Mouse (Mus musculus): ENCODE results near the gene Hmga2. TPM values are rescaled to one million over a fixed set of nuclear protein-coding genes. Genes with fewer than 3 reads are reported as not detected.

Gene Hmga2
- polyA plus RNA-seq, 1 experiment from 2014 or later: 2.2 TPM

DNA sequence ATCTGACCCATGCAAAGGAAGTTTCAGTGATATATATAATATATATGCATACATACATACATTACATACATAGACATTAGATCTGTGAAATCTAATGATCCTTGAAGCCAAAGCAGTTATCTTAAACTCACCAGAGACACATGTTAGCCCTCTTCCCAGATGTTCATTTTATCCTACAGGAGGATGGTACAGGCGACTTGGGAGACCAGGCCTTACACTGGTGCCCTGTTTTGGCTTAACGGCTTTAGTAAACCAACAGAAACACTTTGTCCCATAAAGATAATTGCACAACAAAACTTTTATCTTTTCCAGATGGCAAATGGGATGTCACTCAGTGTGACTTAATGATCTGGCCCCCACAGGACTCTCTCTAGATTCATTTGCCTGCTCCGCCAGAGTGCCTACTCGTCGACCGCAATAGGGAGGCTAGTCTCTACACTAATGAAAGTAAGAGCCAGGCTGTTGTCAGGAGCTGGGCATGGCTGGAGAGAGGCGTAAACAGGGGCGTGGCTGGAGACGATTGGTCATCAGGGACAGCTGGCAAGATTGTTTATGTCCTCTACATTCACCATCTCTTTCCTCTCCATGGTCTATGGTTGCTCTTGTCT is 31.7 kb downstream of the Hmga2 start:
- Histone ChIP-seq H3K9ac (replicated peaks; ENCODE audit: low read depth) (no peak overlapping the region), H3K4me2 (replicated peaks; ENCODE audit: low read depth, low read length) (no peak overlapping the region), H3K27ac (ENCODE audit: low read length) (no peak overlapping the region), H3K36me3 (ENCODE audit: insufficient read depth, low read length) (no peaks in the 10 kb centered on the region), H3K27me3 (replicated peaks; ENCODE audit: insufficient read depth, low read length) (no peaks in the 10 kb centered on the region), H3K4me3 (ENCODE audit: low read depth, low read length) (no peak overlapping the region), H3K9me3 (ENCODE audit: low read length) (no peaks in the 10 kb centered on the region), H3K4me1 (ENCODE audit: insufficient read depth, low read depth, low read length) (no peaks in the 10 kb centered on the region)
- TF ChIP-seq EP300 (IDR thresholded peaks at IDR 0.05) (no peak), CTCF (IDR thresholded peaks at IDR 0.05) (no peak)
- 83% methylated on average over 9 of the region's 9 CpGs for WGBS
- no peak for DNase-seq (ENCODE audit: low spot score)
- no peak for ATAC-seq

DNA sequence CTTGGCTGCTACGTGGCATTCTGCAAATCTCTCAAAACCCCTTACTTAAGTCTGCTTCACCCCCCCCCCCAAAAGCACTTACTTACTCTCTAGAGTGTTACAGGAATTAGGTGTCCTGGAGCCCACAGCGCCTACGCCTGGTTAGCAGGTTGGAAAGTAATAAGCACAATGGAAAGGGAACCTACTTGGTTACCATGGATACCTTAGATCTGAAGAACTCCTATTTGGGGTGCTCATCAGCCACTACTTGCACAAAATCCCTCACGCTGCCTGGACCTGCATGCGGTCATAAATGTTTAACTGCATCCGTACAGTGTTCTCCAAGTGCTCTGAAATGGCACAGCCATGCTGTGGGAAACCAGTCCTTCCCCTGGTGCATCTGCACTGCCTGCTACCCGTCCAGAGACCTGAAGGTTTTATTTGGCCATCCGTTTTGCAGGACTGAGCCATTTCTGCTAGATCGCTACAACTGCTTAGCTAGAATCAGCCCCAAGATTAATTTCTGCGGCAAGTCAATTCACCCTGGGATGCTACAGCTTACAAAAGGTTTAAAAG is 32.4 kb downstream of the Hmga2 start:
- Histone ChIP-seq H3K9me3 (ENCODE audit: low read length) (no peaks in the 10 kb centered on the region), H3K27ac (ENCODE audit: low read length) (no peak overlapping the region), H3K4me3 (ENCODE audit: low read depth, low read length) (no peak overlapping the region), H3K27me3 (replicated peaks; ENCODE audit: insufficient read depth, low read length) (no peaks in the 10 kb centered on the region), H3K36me3 (ENCODE audit: insufficient read depth, low read length) (no peaks in the 10 kb centered on the region), H3K9ac (replicated peaks; ENCODE audit: low read depth) (no peak overlapping the region), H3K4me2 (replicated peaks; ENCODE audit: low read depth, low read length) (no peak overlapping the region), H3K4me1 (ENCODE audit: insufficient read depth, low read depth, low read length) (no peaks in the 10 kb centered on the region)
- TF ChIP-seq CTCF (IDR thresholded peaks at IDR 0.05) (no peak), EP300 (IDR thresholded peaks at IDR 0.05) (no peak)
- ATAC-seq: no peak
- WGBS: 75% methylated on average over 10 of the region's 10 CpGs
- no peak for DNase-seq (ENCODE audit: low spot score)

DNA sequence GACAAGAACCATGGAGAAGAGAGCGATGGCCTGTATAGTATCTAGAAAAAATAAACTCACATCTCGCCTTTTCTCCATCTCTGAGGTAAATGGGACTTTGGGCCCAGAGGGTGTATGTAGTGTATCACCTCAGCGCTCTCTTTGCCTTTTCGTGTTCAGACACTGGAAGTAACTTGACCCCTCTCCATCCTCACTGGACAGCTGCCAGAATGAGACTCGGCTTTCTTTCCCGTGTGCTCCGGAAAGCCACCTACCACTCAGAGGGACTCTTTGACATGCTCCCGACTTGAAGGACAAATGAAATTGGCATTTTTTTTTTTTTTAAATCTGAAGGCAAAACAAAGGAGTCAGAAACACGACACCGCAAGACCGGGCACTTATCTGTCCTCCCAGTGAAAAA is 35.0 kb downstream of the Hmga2 start:
- H3K27me3 ChIP-seq (replicated peaks; ENCODE audit: insufficient read depth, low read length): no peaks in the 10 kb centered on the region
- H3K4me2 ChIP-seq (replicated peaks; ENCODE audit: low read depth, low read length): no peak overlapping the region
- no peaks in the 10 kb centered on the region for H3K4me1 ChIP-seq (ENCODE audit: insufficient read depth, low read depth, low read length)
- no peaks in the 10 kb centered on the region for H3K36me3 ChIP-seq (ENCODE audit: insufficient read depth, low read length)
- DNase-seq (ENCODE audit: low spot score): no peak
- H3K27ac ChIP-seq (ENCODE audit: low read length): no peak overlapping the region
- TF ChIP-seq EP300 (IDR thresholded peaks at IDR 0.05) (no peak), CTCF (IDR thresholded peaks at IDR 0.05) (no peak)
- no peak overlapping the region for H3K4me3 ChIP-seq (ENCODE audit: low read depth, low read length)
- no peak overlapping the region for H3K9ac ChIP-seq (replicated peaks; ENCODE audit: low read depth)
- ATAC-seq: no peak
- no peaks in the 10 kb centered on the region for H3K9me3 ChIP-seq (ENCODE audit: low read length)
- 37% methylated on average over 11 of the region's 11 CpGs for WGBS

DNA sequence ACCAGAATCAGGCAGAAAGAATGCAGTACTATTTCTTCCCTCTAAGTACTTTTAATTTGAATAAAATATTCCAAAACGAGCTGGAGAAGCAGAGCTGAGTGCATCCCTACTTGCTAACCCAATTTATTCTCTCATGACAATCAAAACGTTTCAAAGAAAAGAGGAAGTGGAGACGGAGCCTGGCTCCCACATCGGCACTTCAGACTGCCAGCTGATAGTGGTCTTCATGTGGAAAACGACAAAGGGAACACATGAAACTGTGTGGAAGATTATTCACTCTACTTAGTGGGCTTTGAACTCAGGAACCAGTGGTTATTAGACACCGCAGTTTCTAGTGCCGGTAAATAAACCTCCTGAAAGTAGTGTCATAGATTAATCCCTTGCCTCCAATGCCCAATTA is 41.8 kb downstream of the Hmga2 start:
- no peaks in the 10 kb centered on the region for H3K27me3 ChIP-seq (replicated peaks; ENCODE audit: insufficient read depth, low read length)
- H3K27ac ChIP-seq (ENCODE audit: low read length): no peak overlapping the region
- ATAC-seq (no peak), DNase-seq (ENCODE audit: low spot score) (no peak)
- no peaks in the 10 kb centered on the region for H3K36me3 ChIP-seq (ENCODE audit: insufficient read depth, low read length)
- no peaks in the 10 kb centered on the region for H3K9me3 ChIP-seq (ENCODE audit: low read length)
- TF ChIP-seq EP300 (IDR thresholded peaks at IDR 0.05) (no peak), CTCF (IDR thresholded peaks at IDR 0.05) (no peak)
- H3K4me3 ChIP-seq (ENCODE audit: low read depth, low read length): no peak overlapping the region
- H3K9ac ChIP-seq (replicated peaks; ENCODE audit: low read depth): no peak overlapping the region
- WGBS: 39% methylated on average over 7 of the region's 7 CpGs
- H3K4me2 ChIP-seq (replicated peaks; ENCODE audit: low read depth, low read length): no peak overlapping the region
- 0 out of 2 replicates have a peak, but pooled peaks cover 1% of the 10 kb centered on the region for H3K4me1 ChIP-seq (ENCODE audit: insufficient read depth, low read depth, low read length)

DNA sequence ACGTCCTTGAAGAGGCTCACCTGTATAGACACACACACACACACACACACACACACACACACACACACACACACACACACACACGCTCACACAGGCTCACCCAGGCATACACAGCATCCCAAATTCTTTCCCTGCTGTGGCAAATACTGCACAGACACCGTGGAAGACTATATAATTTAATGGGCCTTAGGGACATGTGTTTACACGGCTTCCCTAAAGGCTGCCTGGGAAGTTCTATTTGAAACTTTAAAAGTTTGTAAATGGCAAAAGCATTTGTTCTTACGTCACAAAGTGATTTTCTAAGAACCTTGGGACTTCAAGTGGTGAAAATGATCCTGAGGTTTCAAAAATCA is 42.8 kb downstream of the Hmga2 start:
- Histone ChIP-seq H3K27ac (ENCODE audit: low read length) (no peak overlapping the region), H3K4me1 (ENCODE audit: insufficient read depth, low read depth, low read length) (peaks cover 3% of the 10 kb centered on the region; the same call in 1 of the 2 replicates), H3K36me3 (ENCODE audit: insufficient read depth, low read length) (no peaks in the 10 kb centered on the region), H3K4me3 (ENCODE audit: low read depth, low read length) (no peak overlapping the region), H3K27me3 (replicated peaks; ENCODE audit: insufficient read depth, low read length) (no peaks in the 10 kb centered on the region), H3K9ac (replicated peaks; ENCODE audit: low read depth) (no peak overlapping the region), H3K9me3 (ENCODE audit: low read length) (no peaks in the 10 kb centered on the region), H3K4me2 (replicated peaks; ENCODE audit: low read depth, low read length) (no peak overlapping the region)
- no peak for ATAC-seq
- WGBS: 47% methylated on average over 5 of the region's 5 CpGs
- DNase-seq (ENCODE audit: low spot score): no peak
- TF ChIP-seq EP300 (IDR thresholded peaks at IDR 0.05) (no peak), CTCF (IDR thresholded peaks at IDR 0.05) (no peak)

DNA sequence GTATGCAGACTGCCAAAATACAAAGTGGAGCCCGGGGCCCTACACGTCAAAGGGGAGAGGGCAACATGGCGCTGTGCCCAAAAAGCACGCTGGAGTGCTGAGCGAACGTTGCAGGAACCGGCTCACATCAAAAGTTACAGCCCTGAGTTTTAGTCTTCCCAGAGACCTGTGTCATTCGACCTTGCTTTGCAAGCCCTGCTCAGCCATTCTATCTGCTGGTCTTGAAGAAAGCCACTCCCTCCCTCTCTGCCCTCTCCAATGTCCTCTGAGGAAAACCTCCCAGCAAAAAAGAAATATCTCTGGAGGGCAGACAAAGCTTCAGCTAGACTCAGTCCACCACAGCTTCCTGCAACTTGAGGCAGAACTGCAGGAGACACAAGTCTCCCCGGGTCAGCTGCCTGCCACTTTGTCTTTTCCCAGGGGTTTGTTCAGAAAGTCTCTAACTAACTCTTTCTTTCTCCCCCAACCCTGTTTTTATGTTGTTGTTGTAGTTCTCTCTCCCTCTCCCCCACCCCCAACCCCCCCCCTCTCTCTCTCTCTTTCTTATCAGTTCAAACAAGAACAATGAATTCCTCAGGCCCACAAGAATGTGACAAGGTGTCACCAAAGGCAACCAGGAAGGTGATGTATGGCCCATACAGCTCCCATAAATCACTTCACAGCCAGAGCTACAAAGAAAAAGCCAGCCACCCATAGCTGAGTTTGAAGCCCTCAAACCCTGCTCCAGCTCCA is 43.4 kb downstream of the Hmga2 start:
- ATAC-seq (peak; percentile 43), DNase-seq (ENCODE audit: low spot score) (peak; percentile 26)
- Histone ChIP-seq H3K4me1 (ENCODE audit: insufficient read depth, low read depth, low read length) (peaks cover 8% of the 10 kb centered on the region; the same call in 1 of the 2 replicates), H3K4me3 (ENCODE audit: low read depth, low read length) (no peak overlapping the region), H3K9ac (replicated peaks; ENCODE audit: low read depth) (no peak overlapping the region), H3K36me3 (ENCODE audit: insufficient read depth, low read length) (no peaks in the 10 kb centered on the region), H3K27ac (ENCODE audit: low read length) (no peak overlapping the region), H3K27me3 (replicated peaks; ENCODE audit: insufficient read depth, low read length) (no peaks in the 10 kb centered on the region), H3K4me2 (replicated peaks; ENCODE audit: low read depth, low read length) (no peak overlapping the region), H3K9me3 (ENCODE audit: low read length) (no peaks in the 10 kb centered on the region)
- TF ChIP-seq EP300 (IDR thresholded peaks at IDR 0.05) (no peak), CTCF (IDR thresholded peaks at IDR 0.05) (no peak)
- WGBS: 12% methylated on average over 9 of the region's 9 CpGs
